Mouse (Mus musculus): ENCODE data around the gene Slc8a2.

DNA sequence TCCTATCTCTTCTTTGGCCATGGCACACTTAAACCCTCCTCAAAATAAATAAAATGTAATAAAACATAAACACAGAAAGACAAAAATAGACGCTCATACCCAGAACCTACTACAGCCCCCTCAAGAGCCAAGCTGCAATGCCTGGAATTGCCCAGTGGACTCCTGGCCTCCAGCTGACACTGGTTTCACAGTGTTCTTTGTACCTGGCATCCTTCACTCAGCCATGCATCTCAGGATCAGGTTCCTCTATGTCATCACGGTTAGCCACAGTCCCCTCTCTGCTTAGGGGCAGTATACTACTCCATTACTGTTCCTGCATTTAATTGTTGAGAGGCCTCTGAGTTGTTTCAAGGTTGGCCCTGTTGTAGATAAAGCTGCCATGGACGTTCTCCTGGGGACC lies 3.3 kb downstream of the Slc8a2 start:
- TF ChIP-seq CTCF (conservative IDR thresholded peaks at IDR 0.05; ENCODE audit: insufficient read depth, insufficient read length, low read depth, low read length), result no peak
- no peak for TF ChIP-seq POLR2A (IDR thresholded peaks at IDR 0.05; ENCODE audit: low read depth, low read length)
